Mouse (Mus musculus) myocyte (in vitro differentiated cells): ENCODE data around the gene Rraga. TPM values are rescaled to one million over a fixed set of nuclear protein-coding genes. Genes with fewer than 3 reads are reported as not detected.
A peak's percentile ranks its signal among the peaks of the same experiment; 100 is the strongest.

Experiments used
- H3K27me3 ChIP-seq: one replicate; pipeline ENCODE4 v1.6.1; 2011; ENCODE audit not compliant: control insufficient read depth, insufficient read depth, insufficient read length
- H3K36me3 ChIP-seq: one replicate; pipeline ENCODE4 v1.6.1; 2011; ENCODE audit not compliant: control insufficient read depth, insufficient read depth
- H3K4me2 ChIP-seq: one replicate; pipeline ENCODE4 v1.6.1; 2011; ENCODE audit warnings: low read depth, control low read depth
- H3K4me3 ChIP-seq: one replicate; pipeline ENCODE4 v1.5.1; 2011; ENCODE audit warnings: mild to moderate bottlenecking, control low read depth, moderate library complexity
- H3K79me2 ChIP-seq: one replicate; pipeline ENCODE4 v1.6.1; 2011; ENCODE audit not compliant: control insufficient read depth, insufficient read depth
- H3ac ChIP-seq: one replicate; pipeline ENCODE4 v1.6.1; 2011; ENCODE audit not compliant: control insufficient read depth, insufficient read length
- CEBPB ChIP-seq: IDR thresholded peaks from 2 replicates; pipeline ENCODE4 v1.6.1; 2011; ENCODE audit warnings: mild to moderate bottlenecking, moderate library complexity; ENCODE audit not compliant: poor library complexity, insufficient read depth, severe bottlenecking
- E2F4 ChIP-seq: IDR thresholded peaks from one replicate; pipeline ENCODE4 v1.6.1; 2011; ENCODE audit warnings: mild to moderate bottlenecking, control low read depth, moderate library complexity; ENCODE audit not compliant: insufficient read depth
- MAX ChIP-seq: IDR thresholded peaks from one replicate; pipeline ENCODE4 v1.6.1; 2011; ENCODE audit warnings: low read depth, mild to moderate bottlenecking, control low read depth
- MYOD1 ChIP-seq, 3 experiments: IDR thresholded peaks; one replicate each; pipeline ENCODE4 v1.6.1; 2011; ENCODE audit warnings: control low read depth in 2 of 3, low read depth in 2 of 3, mild to moderate bottlenecking in 2 of 3, moderate library complexity in 1 of 3; ENCODE audit not compliant: insufficient read length in 2 of 3, control insufficient read depth in 1 of 3
- MYOG ChIP-seq, 3 experiments: IDR thresholded peaks; one replicate each; pipeline ENCODE4 v1.6.1; 2011; ENCODE audit warnings: control low read depth in 2 of 3, low read depth in 2 of 3, mild to moderate bottlenecking in 2 of 3; ENCODE audit not compliant: insufficient read length in 2 of 3, control insufficient read depth in 1 of 3, insufficient read depth in 1 of 3
- POLR2A ChIP-seq: IDR thresholded peaks from one replicate; pipeline ENCODE4 v1.6.1; 2011; ENCODE audit warnings: low read depth, mild to moderate bottlenecking, control low read depth, moderate library complexity; ENCODE audit not compliant: insufficient read length
- POLR2AphosphoS2 ChIP-seq: IDR thresholded peaks from one replicate; pipeline ENCODE4 v1.6.1; 2011; ENCODE audit warnings: low read depth, control low read depth; ENCODE audit not compliant: insufficient read length
- REST ChIP-seq: IDR thresholded peaks from one replicate; pipeline ENCODE4 v1.6.1; 2011; ENCODE audit warnings: mild to moderate bottlenecking, control low read depth, moderate library complexity; ENCODE audit not compliant: insufficient read depth, insufficient read length
- SRF ChIP-seq: IDR thresholded peaks from one replicate; pipeline ENCODE4 v1.6.1; 2011; ENCODE audit warnings: low read depth; ENCODE audit not compliant: control insufficient read depth, insufficient read length
- TCF12 ChIP-seq: IDR thresholded peaks from one replicate; pipeline ENCODE4 v1.6.1; 2011; ENCODE audit warnings: mild to moderate bottlenecking, control low read depth; ENCODE audit not compliant: poor library complexity, insufficient read depth, severe bottlenecking
- TCF3 ChIP-seq: IDR thresholded peaks from one replicate; pipeline ENCODE4 v1.6.1; 2011; ENCODE audit warnings: low read depth, control low read depth; ENCODE audit not compliant: insufficient read length
- USF1 ChIP-seq: IDR thresholded peaks from one replicate; pipeline ENCODE4 v1.6.1; 2011; ENCODE audit warnings: low read depth, mild to moderate bottlenecking, control low read depth, moderate library complexity
- polyA plus RNA-seq: library from polyadenylated mRNA; unstranded; fragments of >200 nt; fragmentation: generic; extraction: Trizol; gene quantifications from one replicate; pipeline ENCODE4 v1.2.1, GENCODE M21; 2012; ENCODE audit warnings: missing spikeins

Rraga gene
- polyA plus RNA-seq, 1 experiment = 53.3 TPM

- no peak for TF ChIP-seq TCF3
- no peak for TF ChIP-seq POLR2A
- TF ChIP-seq MAX = no peak
- Histone ChIP-seq H3K4me2 (no peak overlapping the region), H3ac (no peak overlapping the region), H3K36me3 (peaks cover 24% of the 10 kb centered on the region), H3K4me3 (no peak overlapping the region), H3K27me3 (no peaks in the 10 kb centered on the region), H3K79me2 (peaks cover 25% of the 10 kb centered on the region)
These were observed 4.6 kb downstream of the Rraga start for GRCm38 (mm10) chr4:86580056-86580455.

GRCm38 (mm10) chr4:86580591-86580990 lies 5.1 kb downstream of the Rraga start:
- Histone ChIP-seq H3ac (no peak overlapping the region), H3K79me2 (peaks cover 24% of the 10 kb centered on the region), H3K36me3 (peaks cover 26% of the 10 kb centered on the region), H3K4me3 (no peak overlapping the region), H3K27me3 (no peaks in the 10 kb centered on the region), H3K4me2 (no peak overlapping the region)
- no peak for TF ChIP-seq MYOD1 (IDR thresholded peaks at IDR 0.05; ENCODE audit: control insufficient read depth in 1 of 3, insufficient read length in 2 of 3, low read depth in 2 of 3)
- TF ChIP-seq POLR2AphosphoS2 = no peak
- no peak for TF ChIP-seq TCF12
- TF ChIP-seq REST = no peak
- no peak for TF ChIP-seq USF1
- no peak for TF ChIP-seq POLR2A
- TF ChIP-seq E2F4 = no peak
- no peak for TF ChIP-seq SRF
- no peak for TF ChIP-seq MYOG (IDR thresholded peaks at IDR 0.05; ENCODE audit: control insufficient read depth in 1 of 3, insufficient read depth in 1 of 3, insufficient read length in 2 of 3, low read depth in 2 of 3)
- no peak for TF ChIP-seq CEBPB
- TF ChIP-seq MAX = no peak
- no peak for TF ChIP-seq TCF3

- Histone ChIP-seq H3K36me3 (peaks cover 46% of the 10 kb centered on the region), H3K79me2 (no peaks in the 10 kb centered on the region), H3ac (no peak overlapping the region), H3K27me3 (no peaks in the 10 kb centered on the region), H3K4me2 (no peak overlapping the region), H3K4me3 (no peak overlapping the region)
- TF ChIP-seq MYOG (IDR thresholded peaks at IDR 0.05; ENCODE audit: control insufficient read depth in 1 of 3, insufficient read depth in 1 of 3, insufficient read length in 2 of 3, low read depth in 2 of 3) (no peak), POLR2A (no peak), TCF12 (no peak)
These were observed 12.8 kb downstream of the Rraga start for GRCm38 (mm10) chr4:86588236-86588635.

GRCm38 (mm10) chr4:86591304-86591703 lies 15.8 kb downstream of the Rraga start:
- H3K4me3 ChIP-seq = no peak overlapping the region
- no peak overlapping the region for H3ac ChIP-seq
- H3K4me2 ChIP-seq = no peak overlapping the region
- no peaks in the 10 kb centered on the region for H3K27me3 ChIP-seq
- H3K36me3 ChIP-seq = peaks cover 38% of the 10 kb centered on the region
- H3K79me2 ChIP-seq = no peaks in the 10 kb centered on the region
- TF ChIP-seq TCF3 = no peak
- TF ChIP-seq MYOG (IDR thresholded peaks at IDR 0.05; ENCODE audit: control insufficient read depth in 1 of 3, insufficient read depth in 1 of 3, insufficient read length in 2 of 3, low read depth in 2 of 3) = no peak
- no peak for TF ChIP-seq MYOD1 (IDR thresholded peaks at IDR 0.05; ENCODE audit: control insufficient read depth in 1 of 3, insufficient read length in 2 of 3, low read depth in 2 of 3)
- no peak for TF ChIP-seq MAX
- no peak for TF ChIP-seq TCF12
- TF ChIP-seq POLR2AphosphoS2 = no peak
- TF ChIP-seq USF1 = no peak
- TF ChIP-seq E2F4 = no peak
- TF ChIP-seq CEBPB = no peak
- no peak for TF ChIP-seq REST
- TF ChIP-seq SRF = no peak
- no peak for TF ChIP-seq POLR2A

GRCm38 (mm10) chr4:86611524-86612288 lies 36.2 kb downstream of the Rraga start, which contains the start of gene Haus6:
Haus6 (minus strand) TSS chr4:86612055.
- H3K4me3 ChIP-seq = peak within 1 kb of the TSS; percentile 80
- peak within 1 kb of the TSS; percentile 70 for H3K4me2 ChIP-seq
- H3K36me3 ChIP-seq = peaks cover 6% of the 10 kb centered on the region
- no peaks in the 10 kb centered on the region for H3K27me3 ChIP-seq
- TF ChIP-seq TCF12 (no peak), MYOG (IDR thresholded peaks at IDR 0.05; ENCODE audit: control insufficient read depth in 1 of 3, insufficient read depth in 1 of 3, insufficient read length in 2 of 3, low read depth in 2 of 3) (no peak), POLR2AphosphoS2 (peak; percentile 66), E2F4 (peak; percentile 95), MAX (no peak), SRF (no peak), USF1 (peak; percentile 55), POLR2A (peak; percentile 42)
- peak within 1 kb of the TSS; percentile 7 for H3ac ChIP-seq
- H3K79me2 ChIP-seq = peaks cover 41% of the 10 kb centered on the region
